Mouse (Mus musculus): ENCODE measurements around the gene Fgf12. TPM values are rescaled to one million over a fixed set of nuclear protein-coding genes. Genes with fewer than 3 reads are reported as not detected.

Fgf12 gene
- polyA plus RNA-seq, 1 experiment from 2014 or later, result 21.6 TPM

GRCm38 (mm10) chr16:28402701-28403100 lies 350.2 kb downstream of the Fgf12 start:
- 65% methylated on average over 4 of the region's 4 CpGs for WGBS
- Histone ChIP-seq H3K27me3 (no peaks in the 10 kb centered on the region), H3K36me3 (no peaks in the 10 kb centered on the region), H3K4me3 (no peak overlapping the region), H3K9ac (no peak overlapping the region), H3K4me2 (no peak overlapping the region), H3K4me1 (replicated peaks) (no peaks in the 10 kb centered on the region), H3K9me3 (replicated peaks) (no peaks in the 10 kb centered on the region), H3K27ac (no peak overlapping the region)
- no peak for ATAC-seq (replicated peaks; ENCODE audit: insufficient number of reproducible peaks, insufficient read depth, low FRiP score, low read depth)

GRCm38 (mm10) chr16:28391283-28391682 lies 361.6 kb downstream of the Fgf12 start:
- no peaks in the 10 kb centered on the region for H3K9me3 ChIP-seq (replicated peaks)
- no peak overlapping the region for H3K4me2 ChIP-seq
- H3K27ac ChIP-seq, result no peak overlapping the region
- no peak overlapping the region for H3K9ac ChIP-seq
- no peaks in the 10 kb centered on the region for H3K27me3 ChIP-seq
- whole genome bisulfite sequencing, result 81% methylated on average over 5 of the region's 5 CpGs
- H3K4me3 ChIP-seq, result no peak overlapping the region
- ATAC-seq (replicated peaks; ENCODE audit: insufficient number of reproducible peaks, insufficient read depth, low FRiP score, low read depth), result no peak
- no peaks in the 10 kb centered on the region for H3K4me1 ChIP-seq (replicated peaks)
- H3K36me3 ChIP-seq, result no peaks in the 10 kb centered on the region

- H3K9me3 ChIP-seq (replicated peaks), result no peaks in the 10 kb centered on the region
- no peaks in the 10 kb centered on the region for H3K27me3 ChIP-seq
- H3K4me2 ChIP-seq, result no peak overlapping the region
- H3K4me1 ChIP-seq (replicated peaks), result no peaks in the 10 kb centered on the region
- no peak overlapping the region for H3K27ac ChIP-seq
- H3K9ac ChIP-seq, result no peak overlapping the region
- ATAC-seq (replicated peaks; ENCODE audit: insufficient number of reproducible peaks, insufficient read depth, low FRiP score, low read depth), result no peak
- H3K4me3 ChIP-seq, result no peak overlapping the region
- H3K36me3 ChIP-seq, result no peaks in the 10 kb centered on the region
- 68% methylated on average over 4 of the region's 4 CpGs for WGBS
Observed at GRCm38 (mm10) chr16:28389114-28389513, 363.8 kb downstream of the Fgf12 start.

GRCm38 (mm10) chr16:28374790-28375189 lies 378.1 kb downstream of the Fgf12 start:
- Histone ChIP-seq H3K4me3 (no peak overlapping the region), H3K36me3 (no peaks in the 10 kb centered on the region), H3K27ac (no peak overlapping the region), H3K9me3 (replicated peaks) (no peaks in the 10 kb centered on the region), H3K4me1 (replicated peaks) (no peaks in the 10 kb centered on the region), H3K27me3 (no peaks in the 10 kb centered on the region), H3K4me2 (no peak overlapping the region), H3K9ac (no peak overlapping the region)
- WGBS, result 75% methylated on average over 2 of the region's 2 CpGs
- ATAC-seq (replicated peaks; ENCODE audit: insufficient number of reproducible peaks, insufficient read depth, low FRiP score, low read depth), result no peak

- Histone ChIP-seq H3K4me1 (replicated peaks) (no peaks in the 10 kb centered on the region), H3K4me3 (no peak overlapping the region), H3K9ac (no peak overlapping the region), H3K36me3 (no peaks in the 10 kb centered on the region), H3K9me3 (replicated peaks) (no peaks in the 10 kb centered on the region), H3K27ac (no peak overlapping the region), H3K4me2 (no peak overlapping the region), H3K27me3 (no peaks in the 10 kb centered on the region)
- no peak for ATAC-seq (replicated peaks; ENCODE audit: insufficient number of reproducible peaks, insufficient read depth, low FRiP score, low read depth)
Observed at GRCm38 (mm10) chr16:28373311-28373710, 379.6 kb downstream of the Fgf12 start.

GRCm38 (mm10) chr16:28350624-28351023 lies 402.2 kb downstream of the Fgf12 start:
- no peak for ATAC-seq (replicated peaks; ENCODE audit: insufficient number of reproducible peaks, insufficient read depth, low FRiP score, low read depth)
- WGBS, result 52% methylated on average over 2 of the region's 2 CpGs
- Histone ChIP-seq H3K27ac (no peak overlapping the region), H3K4me2 (no peak overlapping the region), H3K4me3 (no peak overlapping the region), H3K9me3 (replicated peaks) (no peaks in the 10 kb centered on the region), H3K4me1 (replicated peaks) (no peaks in the 10 kb centered on the region), H3K27me3 (no peaks in the 10 kb centered on the region), H3K36me3 (no peaks in the 10 kb centered on the region), H3K9ac (no peak overlapping the region)

GRCm38 (mm10) chr16:28345323-28345722 lies 407.5 kb downstream of the Fgf12 start:
- H3K4me2 ChIP-seq, result no peak overlapping the region
- ATAC-seq (replicated peaks; ENCODE audit: insufficient number of reproducible peaks, insufficient read depth, low FRiP score, low read depth), result no peak
- no peaks in the 10 kb centered on the region for H3K4me1 ChIP-seq (replicated peaks)
- no peaks in the 10 kb centered on the region for H3K9me3 ChIP-seq (replicated peaks)
- H3K27ac ChIP-seq, result no peak overlapping the region
- 64% methylated on average over 6 of the region's 6 CpGs for WGBS
- H3K27me3 ChIP-seq, result no peaks in the 10 kb centered on the region
- no peaks in the 10 kb centered on the region for H3K36me3 ChIP-seq
- H3K4me3 ChIP-seq, result no peak overlapping the region
- H3K9ac ChIP-seq, result no peak overlapping the region

GRCm38 (mm10) chr16:28337930-28338329 lies 414.9 kb downstream of the Fgf12 start:
- no peaks in the 10 kb centered on the region for H3K36me3 ChIP-seq
- no peak overlapping the region for H3K9ac ChIP-seq
- H3K4me1 ChIP-seq (replicated peaks), result no peaks in the 10 kb centered on the region
- no peak overlapping the region for H3K27ac ChIP-seq
- no peaks in the 10 kb centered on the region for H3K27me3 ChIP-seq
- WGBS, result 78% methylated on average over 1 of the region's 1 CpGs
- no peak overlapping the region for H3K4me3 ChIP-seq
- no peak for ATAC-seq (replicated peaks; ENCODE audit: insufficient number of reproducible peaks, insufficient read depth, low FRiP score, low read depth)
- no peak overlapping the region for H3K4me2 ChIP-seq
- no peaks in the 10 kb centered on the region for H3K9me3 ChIP-seq (replicated peaks)

- no peak overlapping the region for H3K4me3 ChIP-seq
- H3K9ac ChIP-seq, result no peak overlapping the region
- no peaks in the 10 kb centered on the region for H3K27me3 ChIP-seq
- H3K27ac ChIP-seq, result no peak overlapping the region
- H3K36me3 ChIP-seq, result no peaks in the 10 kb centered on the region
- no peak overlapping the region for H3K4me2 ChIP-seq
- H3K9me3 ChIP-seq (replicated peaks), result no peaks in the 10 kb centered on the region
- no peak for ATAC-seq (replicated peaks; ENCODE audit: insufficient number of reproducible peaks, insufficient read depth, low FRiP score, low read depth)
- H3K4me1 ChIP-seq (replicated peaks), result no peaks in the 10 kb centered on the region
- WGBS, result 45% methylated on average over 1 of the region's 1 CpGs
Observed at GRCm38 (mm10) chr16:28336700-28337099, 416.2 kb downstream of the Fgf12 start.

GRCm38 (mm10) chr16:28335025-28335424 lies 417.8 kb downstream of the Fgf12 start:
- Histone ChIP-seq H3K4me2 (no peak overlapping the region), H3K36me3 (no peaks in the 10 kb centered on the region), H3K27me3 (no peaks in the 10 kb centered on the region), H3K9ac (no peak overlapping the region), H3K27ac (no peak overlapping the region), H3K4me1 (replicated peaks) (no peaks in the 10 kb centered on the region), H3K9me3 (replicated peaks) (no peaks in the 10 kb centered on the region), H3K4me3 (no peak overlapping the region)
- WGBS, result 85% methylated on average over 3 of the region's 3 CpGs
- no peak for ATAC-seq (replicated peaks; ENCODE audit: insufficient number of reproducible peaks, insufficient read depth, low FRiP score, low read depth)

GRCm38 (mm10) chr16:28323576-28323975 lies 429.3 kb downstream of the Fgf12 start:
- WGBS, result 79% methylated on average over 3 of the region's 3 CpGs
- Histone ChIP-seq H3K4me1 (replicated peaks) (no peaks in the 10 kb centered on the region), H3K36me3 (no peaks in the 10 kb centered on the region), H3K9me3 (replicated peaks) (no peaks in the 10 kb centered on the region), H3K27ac (no peak overlapping the region), H3K4me3 (no peak overlapping the region), H3K9ac (no peak overlapping the region), H3K4me2 (no peak overlapping the region), H3K27me3 (no peaks in the 10 kb centered on the region)
- ATAC-seq (replicated peaks; ENCODE audit: insufficient number of reproducible peaks, insufficient read depth, low FRiP score, low read depth), result no peak

- ATAC-seq (replicated peaks; ENCODE audit: insufficient number of reproducible peaks, insufficient read depth, low FRiP score, low read depth), result no peak
- Histone ChIP-seq H3K9ac (no peak overlapping the region), H3K36me3 (no peaks in the 10 kb centered on the region), H3K9me3 (replicated peaks) (no peaks in the 10 kb centered on the region), H3K4me2 (no peak overlapping the region), H3K27me3 (no peaks in the 10 kb centered on the region), H3K4me1 (replicated peaks) (no peaks in the 10 kb centered on the region), H3K27ac (no peak overlapping the region), H3K4me3 (no peak overlapping the region)
- 85% methylated on average over 4 of the region's 4 CpGs for WGBS
Observed at GRCm38 (mm10) chr16:28311618-28312017, 441.2 kb downstream of the Fgf12 start.
